Mouse (Mus musculus): Measurements from ENCODE around the gene Etfb.
"Not testable (repeated sequence)": the region's sequence is repeated elsewhere in the genome, so short reads cannot be mapped to it uniquely, and the experiment has no call there.

Gene Etfb

GRCm38 (mm10) chr7:43443917-43444293, at the start of gene Etfb, which contains the start of gene Gm45233:
Gene Etfb, plus strand, starts transcription at chr7:43444083.
Gene Gm45233, plus strand, starts transcription at chr7:43444128.
- peak; percentile 91 to 94 for DNase-seq (ENCODE audit: low spot score in 2 of 2)

DNA sequence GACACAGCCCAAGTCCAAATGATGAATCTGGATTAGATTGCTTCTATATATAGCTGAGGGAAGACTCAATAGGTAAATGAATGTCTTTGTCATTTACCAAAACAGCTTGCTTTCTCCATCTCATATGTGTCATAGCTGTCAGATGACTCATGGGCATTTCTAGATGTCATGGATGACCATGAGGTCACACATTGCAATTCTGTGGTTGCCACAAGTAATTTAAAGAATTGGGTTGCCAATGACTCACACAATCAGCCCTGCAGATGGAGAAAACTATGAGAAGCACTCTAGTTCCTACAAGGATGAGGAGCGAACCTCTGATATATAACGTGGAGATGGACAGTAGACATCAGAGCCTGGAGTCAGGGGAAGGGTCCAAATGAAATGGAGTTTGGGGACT, 44.4 kb upstream of the Etfb start:
- no peak for DNase-seq (ENCODE audit: low spot score in 2 of 2)

DNA sequence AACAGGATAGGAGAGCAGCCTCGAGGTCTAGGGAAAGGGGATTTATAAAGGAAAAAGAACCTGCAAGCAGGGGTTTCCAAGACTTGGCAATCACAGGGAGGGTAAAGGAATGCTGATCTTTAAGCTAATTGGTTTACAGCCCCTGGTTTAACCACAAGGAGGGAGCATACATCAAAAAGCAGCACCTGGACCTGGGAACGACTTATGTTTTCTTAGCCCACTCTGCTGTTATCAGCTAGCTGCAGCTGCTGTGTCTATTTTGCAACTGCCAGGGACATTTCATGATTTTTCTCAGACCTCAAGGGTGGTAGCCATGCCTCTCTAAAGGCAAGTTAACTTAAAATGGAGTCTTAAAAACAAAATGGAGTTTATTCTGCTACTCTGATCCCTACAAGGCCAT, 41.2 kb upstream of the Etfb start:
- no peak for DNase-seq (ENCODE audit: low spot score in 2 of 2)

DNA sequence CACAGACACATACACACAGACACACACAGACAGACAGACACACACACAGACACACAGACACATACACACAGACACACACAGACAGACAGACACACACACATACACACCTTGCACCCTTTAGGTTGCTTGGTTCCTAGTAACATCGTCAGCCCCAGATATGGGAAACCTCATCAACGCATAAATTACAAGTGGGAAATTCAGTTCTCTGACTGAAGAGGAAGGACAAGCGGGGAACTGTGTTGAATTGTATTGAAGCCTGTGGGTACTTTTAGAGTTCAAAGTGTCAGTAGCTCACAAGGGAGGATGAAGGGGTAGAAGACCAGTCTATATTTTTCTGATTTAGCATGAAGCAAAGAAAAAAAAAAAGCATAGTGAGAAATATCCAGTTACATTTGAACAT, 36.3 kb upstream of the Etfb start:
- no peak for DNase-seq (ENCODE audit: low spot score in 2 of 2)

DNA sequence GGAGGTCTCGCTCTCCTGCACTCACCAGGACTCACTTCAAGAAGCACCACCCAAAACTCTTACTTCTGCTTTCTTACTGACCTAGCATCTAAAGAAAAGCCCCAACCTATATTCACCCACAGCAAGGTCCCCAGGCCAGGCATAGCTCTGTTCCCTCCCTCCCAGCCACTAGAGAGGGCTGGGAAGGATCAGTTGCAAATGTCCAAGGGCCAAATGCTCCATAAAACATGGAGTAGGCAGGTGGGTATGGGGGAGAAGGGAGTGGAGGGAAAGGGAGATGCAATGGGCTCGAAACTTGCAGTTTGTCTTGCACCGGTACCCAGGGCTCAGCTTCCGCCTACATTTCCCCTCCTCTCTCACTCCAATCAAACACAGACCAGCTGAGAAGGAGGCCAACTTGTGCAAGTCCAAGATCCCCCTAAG, 35.7 kb upstream of the Etfb start, which contains the start of gene Siglecg:
Gene Siglecg, plus strand, starts transcription at position 74 of the 423 bp plus-strand sequence.
- no peak for DNase-seq (ENCODE audit: low spot score in 2 of 2)

GRCm38 (mm10) chr7:43409084-43409483, 34.8 kb upstream of the Etfb start:
- no peak for DNase-seq (ENCODE audit: low spot score in 2 of 2)

DNA sequence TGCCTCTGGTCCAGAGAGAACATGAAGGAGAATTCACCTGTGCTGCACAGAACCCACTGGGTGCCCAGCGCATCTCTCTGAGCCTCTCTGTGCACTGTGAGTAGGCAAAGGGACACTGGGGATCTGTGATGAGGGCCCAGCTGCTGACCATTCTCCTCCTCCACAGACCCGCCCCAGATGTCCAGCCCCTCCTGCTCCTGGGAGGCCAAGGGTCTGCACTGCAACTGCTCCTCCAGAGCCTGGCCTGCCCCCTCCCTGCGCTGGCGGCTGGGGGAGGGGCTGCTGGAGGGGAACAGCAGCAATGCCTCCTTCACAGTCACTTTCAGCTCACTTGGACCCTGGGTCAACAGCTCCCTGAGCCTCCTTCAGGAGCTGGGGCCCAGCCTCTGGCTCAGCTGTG, 32.2 kb upstream of the Etfb start:
- not testable (repeated sequence) for DNase-seq (ENCODE audit: low spot score in 2 of 2)

GRCm38 (mm10) chr7:43417298-43417697, 26.6 kb upstream of the Etfb start:
- DNase-seq (ENCODE audit: low spot score in 2 of 2): no peak

DNA sequence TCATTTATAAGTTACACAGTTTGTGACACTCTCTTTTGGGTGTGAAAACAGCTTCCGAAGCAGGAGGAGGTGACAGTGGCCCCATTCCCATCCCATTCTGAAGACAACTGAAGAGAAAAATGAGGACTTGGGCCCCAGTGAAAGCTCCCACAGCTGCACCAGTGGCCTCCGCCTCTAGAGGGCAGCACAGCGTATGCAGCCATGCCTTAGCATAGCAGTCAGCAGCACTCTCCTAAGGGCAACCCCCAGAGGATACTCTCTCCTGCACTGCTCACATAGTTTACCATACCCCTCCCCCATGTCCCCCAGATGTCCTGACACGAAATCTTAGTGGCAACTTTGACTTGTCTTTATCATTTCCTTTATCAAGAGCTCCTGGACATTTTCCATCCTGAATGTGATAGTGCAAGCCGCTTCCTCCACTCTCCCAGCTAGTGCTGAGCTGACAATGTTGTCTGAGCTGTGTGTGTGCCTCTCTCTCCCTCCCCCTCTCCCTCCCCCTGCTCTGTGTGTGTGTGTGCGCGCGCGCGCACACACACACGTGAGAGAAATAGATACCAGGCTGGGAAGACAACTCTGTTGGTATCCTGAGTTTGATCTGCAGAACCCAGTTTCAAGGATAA, 20.8 kb upstream of the Etfb start:
- DNase-seq (ENCODE audit: low spot score in 2 of 2): peak in 1 of 2 experiments; percentile 85

DNA sequence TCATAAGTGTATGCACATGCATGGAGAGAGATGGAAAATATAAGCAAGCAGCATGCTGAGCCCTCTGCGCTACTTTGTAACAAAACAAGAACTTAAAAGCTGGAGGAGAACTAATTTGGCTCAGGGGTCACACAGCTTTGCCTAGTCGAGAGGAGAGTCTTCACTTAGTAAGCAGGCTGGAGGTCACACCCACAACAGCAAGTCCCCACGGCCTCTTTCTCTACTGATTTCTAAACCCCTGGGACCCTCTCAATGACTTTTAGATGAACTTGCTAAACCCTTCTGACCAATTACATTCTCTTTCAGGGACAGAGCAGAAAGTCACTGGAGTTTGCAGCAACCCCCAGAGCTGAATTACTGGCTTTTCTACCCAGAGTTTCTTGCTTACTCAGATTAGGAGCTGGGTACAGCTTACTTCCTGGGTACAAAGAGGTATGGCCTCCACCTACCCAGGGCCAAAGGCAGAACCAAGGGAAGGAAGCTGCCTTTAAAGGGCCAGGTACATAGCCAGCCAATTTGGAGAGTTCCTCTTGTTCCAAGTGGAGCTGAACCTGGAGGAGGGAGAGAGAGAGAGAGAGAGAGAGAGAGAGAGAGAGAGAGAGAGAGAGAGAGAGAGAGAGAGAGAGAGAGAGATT, 19.8 kb upstream of the Etfb start:
- DNase-seq (ENCODE audit: low spot score in 2 of 2): no peak

GRCm38 (mm10) chr7:43427406-43427805, 16.5 kb upstream of the Etfb start, which contains the start of gene Lim2:
Gene Lim2, plus strand, starts transcription at chr7:43427670.
- DNase-seq (ENCODE audit: low spot score in 2 of 2): no peak

GRCm38 (mm10) chr7:43429500-43429899, 14.4 kb upstream of the Etfb start:
- DNase-seq (ENCODE audit: low spot score in 2 of 2): no peak

DNA sequence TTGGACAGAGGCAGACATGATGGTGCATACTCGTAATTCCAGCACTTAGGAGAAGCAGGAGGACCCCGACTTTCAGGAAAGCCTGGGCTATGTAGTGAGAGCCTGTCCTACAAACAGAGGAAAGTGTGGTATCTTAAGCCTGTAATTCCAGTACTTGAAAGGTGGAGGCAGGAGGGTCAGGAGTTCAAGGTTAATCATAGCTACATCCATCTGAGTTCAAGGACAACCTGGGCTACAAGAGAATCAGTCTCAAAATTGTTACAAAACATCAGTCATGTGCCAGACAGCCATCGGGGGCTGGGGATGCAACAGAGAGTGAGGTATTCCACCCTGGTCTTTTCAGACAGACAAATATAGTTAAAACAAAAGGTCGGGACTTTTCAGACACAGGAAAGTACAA, 11.0 kb upstream of the Etfb start:
- no peak for DNase-seq (ENCODE audit: low spot score in 2 of 2)

GRCm38 (mm10) chr7:43434676-43435075, 9.2 kb upstream of the Etfb start:
- no peak for DNase-seq (ENCODE audit: low spot score in 2 of 2)

- DNase-seq (ENCODE audit: low spot score in 2 of 2): no peak
Measured at GRCm38 (mm10) chr7:43436341-43437255, 7.3 kb upstream of the Etfb start, which contains the start of gene Nkg7. Gene Nkg7, plus strand, starts transcription at chr7:43437073.

GRCm38 (mm10) chr7:43438611-43439010, 5.3 kb upstream of the Etfb start:
- no peak for DNase-seq (ENCODE audit: low spot score in 2 of 2)

- DNase-seq (ENCODE audit: low spot score in 2 of 2): no peak
Measured at GRCm38 (mm10) chr7:43440482-43440881, 3.4 kb upstream of the Etfb start, which contains the start of gene Cldnd2. Gene Cldnd2, plus strand, starts transcription at chr7:43440782.

GRCm38 (mm10) chr7:43441071-43441470, 2.8 kb upstream of the Etfb start:
- DNase-seq (ENCODE audit: low spot score in 2 of 2): no peak

GRCm38 (mm10) chr7:43442684-43443083, 1.2 kb upstream of the Etfb start:
- no peak for DNase-seq (ENCODE audit: low spot score in 2 of 2)

GRCm38 (mm10) chr7:43443126-43443916, 562 bp upstream of the Etfb start:
- DNase-seq (ENCODE audit: low spot score in 2 of 2): peak; percentile 40 to 74

DNA sequence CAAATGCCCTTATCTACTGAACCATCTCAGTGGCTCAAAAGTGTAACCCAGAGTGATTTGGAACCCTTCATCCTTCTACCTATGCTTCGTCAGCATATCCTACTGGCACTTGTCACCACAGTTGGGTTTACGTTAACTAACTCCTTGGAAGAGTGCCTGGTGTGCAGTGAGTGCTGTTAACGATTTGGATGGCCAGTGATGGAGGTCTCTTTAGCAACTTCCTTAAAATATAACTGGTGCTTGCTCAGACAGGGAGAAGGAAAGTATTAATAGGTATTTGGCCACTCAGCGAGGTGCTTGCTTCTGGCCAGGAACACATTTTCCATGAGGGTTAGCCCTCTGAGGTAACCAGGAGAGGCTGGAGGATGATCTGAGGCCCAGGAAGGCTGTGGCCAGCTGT, 3.9 kb downstream of the Etfb start:
- DNase-seq (ENCODE audit: low spot score in 2 of 2): no peak

All from left cerebral cortex, adult 9 months (tissue).